ENCODE assay signal across 8 mouse cellular contexts in the genomic region with DNA sequence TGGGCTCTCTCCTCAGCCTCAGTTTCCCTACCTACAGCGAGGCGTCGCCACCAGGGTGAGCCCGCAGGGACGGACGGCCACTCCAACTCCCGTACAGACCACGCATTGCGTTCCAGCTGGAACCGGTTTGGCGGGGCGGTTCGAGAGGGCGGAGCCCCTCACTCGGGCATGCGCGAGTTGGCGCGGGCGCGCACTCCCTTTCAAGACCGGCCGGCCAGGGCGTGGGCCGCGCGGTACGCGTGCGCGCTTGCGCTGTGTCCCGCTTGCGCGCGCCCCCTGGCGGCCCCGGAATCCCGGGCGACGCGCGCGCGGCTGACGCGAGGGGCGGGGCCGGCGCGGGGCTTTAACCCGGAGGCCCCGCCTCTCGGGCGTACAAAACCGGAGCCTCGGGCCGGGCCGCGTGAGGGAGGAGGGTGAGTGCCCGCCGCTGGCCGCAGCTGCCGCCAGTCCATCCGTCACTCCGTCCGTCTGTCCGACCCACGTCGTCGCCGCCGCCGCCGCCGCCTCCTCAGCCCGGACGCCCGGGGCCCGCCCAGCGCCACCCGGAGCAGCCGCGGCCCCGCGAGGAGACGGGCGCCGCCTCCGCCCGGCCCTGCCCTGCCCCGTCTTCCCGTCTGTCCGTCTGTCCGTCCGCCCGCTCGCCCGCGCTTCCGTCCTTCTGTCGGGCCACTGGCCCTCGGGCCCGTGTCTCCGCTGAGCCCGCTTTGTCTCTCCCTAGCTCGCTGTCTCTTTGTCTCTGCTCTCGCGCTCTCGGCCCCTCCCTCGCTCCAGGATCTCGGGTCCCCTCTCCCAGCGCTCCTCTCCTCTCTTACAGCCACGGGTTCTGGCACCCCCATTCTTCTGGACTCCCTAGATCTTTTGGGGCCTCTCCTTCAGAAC. TPM values are rescaled to one million over a fixed set of nuclear protein-coding genes. Genes with fewer than 3 reads are reported as not detected.
DNase-seq lines count a peak whose midpoint lies in the region; ATAC-seq and TF ChIP-seq lines count a peak whose summit lies in the region.

No protein-coding gene starts in this region.

- TF ChIP-seq CTCF in E14TG2a.4 (conservative IDR thresholded peaks at IDR 0.05; ENCODE audit: low read length), result no peak
- TF ChIP-seq CTCF in liver, embryonic 14.5 days (IDR thresholded peaks at IDR 0.05; ENCODE audit: low read depth), result peak; percentile 52

- H3K9ac ChIP-seq in forebrain, embryonic 11.5 days (ENCODE audit: low read length), result peak overlapping the region; percentile 95
- peak overlapping the region; percentile 95 for H3K9ac ChIP-seq in heart, embryonic 16.5 days (ENCODE audit: low read length)
- H3K9ac ChIP-seq in liver, embryonic 14.5 days (replicated peaks), result peak overlapping the region; percentile 92
- peak overlapping the region; percentile 87 for H3K9ac ChIP-seq in stomach, embryonic 15.5 days

- peak; percentile 85 for ATAC-seq in forebrain, embryonic 11.5 days (replicated peaks; ENCODE audit: low FRiP score)
- peak; percentile 86 for ATAC-seq in heart, embryonic 16.5 days (replicated peaks; ENCODE audit: extremely low read depth, insufficient read depth, low FRiP score)
- ATAC-seq in liver, embryonic 14.5 days (ENCODE audit: insufficient read depth), result peak; percentile 94
- ATAC-seq in stomach, embryonic 15.5 days (ENCODE audit: insufficient read depth, low FRiP score, low read depth), result peak; percentile 93

- TF ChIP-seq EP300 in liver, embryonic 14.5 days (IDR thresholded peaks at IDR 0.05; ENCODE audit: low read depth), result no peak

- no peaks in the 10 kb centered on the region for H3K9me3 ChIP-seq in E14TG2a.4 (ENCODE audit: low read length)
- no peaks in the 10 kb centered on the region for H3K9me3 ChIP-seq in forebrain, embryonic 11.5 days (ENCODE audit: control insufficient read depth, low read length)
- H3K9me3 ChIP-seq in heart, embryonic 16.5 days (replicated peaks; ENCODE audit: control insufficient read depth, low read length), result no peaks in the 10 kb centered on the region
- no peaks in the 10 kb centered on the region for H3K9me3 ChIP-seq in liver, embryonic 14.5 days (ENCODE audit: control insufficient read depth, low read length)
- H3K9me3 ChIP-seq in stomach, embryonic 15.5 days, result no peaks in the 10 kb centered on the region

- peak overlapping the region; percentile 82 for H3K4me2 ChIP-seq in forebrain, embryonic 11.5 days (ENCODE audit: low read depth, low read length, severe bottlenecking)
- H3K4me2 ChIP-seq in heart, embryonic 16.5 days (ENCODE audit: low read depth, low read length), result peak overlapping the region; percentile 91
- peak overlapping the region; percentile 84 for H3K4me2 ChIP-seq in liver, embryonic 14.5 days (ENCODE audit: low read depth)
- peak overlapping the region; percentile 87 for H3K4me2 ChIP-seq in stomach, embryonic 15.5 days

- peak; percentile 83 for DNase-seq in c-Kit-positive CD71-positive TER-119-negative erythroid progenitor cells, embryonic 14.5 days (ENCODE audit: low read depth)
- DNase-seq in forebrain, embryonic 11.5 days (ENCODE audit: low spot score), result peak; percentile 98
- peak; percentile 95 to 98 for DNase-seq in kidney, postnatal 25 days
- peak; percentile 87 to 89 (median 89) for DNase-seq in liver, embryonic 14.5 days (ENCODE audit: low read depth in 3 of 3, low spot score in 3 of 3)
- peak; percentile 95 for DNase-seq in neural tube, embryonic 10.5 days (ENCODE audit: extremely low spot score, low spot score)

- under 1% methylated on average over 104 of the region's 114 CpGs for WGBS in forebrain, embryonic 11.5 days
- under 1% methylated on average over 85 of the region's 114 CpGs for WGBS in heart, embryonic 16.5 days
- under 1% methylated on average over 108 of the region's 114 CpGs for WGBS in liver, embryonic 14.5 days (ENCODE audit: insufficient replicate concordance)
- WGBS in stomach, embryonic 15.5 days, result under 1% methylated on average over 103 of the region's 114 CpGs

- peak overlapping the region; percentile 87 for H3K4me3 ChIP-seq in E14TG2a.4 (replicated peaks; ENCODE audit: low read length)
- peak overlapping the region; percentile 93 for H3K4me3 ChIP-seq in forebrain, embryonic 11.5 days (ENCODE audit: low read depth, low read length)
- H3K4me3 ChIP-seq in heart, embryonic 16.5 days (ENCODE audit: low read length), result peak overlapping the region; percentile 93
- H3K4me3 ChIP-seq in liver, embryonic 14.5 days (ENCODE audit: insufficient read depth in 1 of 2, low read depth in 2 of 2, low read length in 2 of 2), result peak overlapping the region; percentile 77 to 82
- peak overlapping the region; percentile 82 for H3K4me3 ChIP-seq in stomach, embryonic 15.5 days (replicated peaks)

- peak overlapping the region; percentile 79 for H3K27ac ChIP-seq in forebrain, embryonic 11.5 days (ENCODE audit: low read depth, low read length)
- H3K27ac ChIP-seq in heart, embryonic 16.5 days (ENCODE audit: low read length), result peak overlapping the region; percentile 86
- H3K27ac ChIP-seq in liver, embryonic 14.5 days, result peak overlapping the region; percentile 56
- H3K27ac ChIP-seq in stomach, embryonic 15.5 days, result peak overlapping the region; percentile 82

- H3K36me3 ChIP-seq in E14TG2a.4 (ENCODE audit: insufficient read depth, low read length), result peaks cover 17% of the 10 kb centered on the region
- no peaks in the 10 kb centered on the region for H3K36me3 ChIP-seq in forebrain, embryonic 11.5 days (ENCODE audit: control insufficient read depth, insufficient read depth, low read length)
- no peaks in the 10 kb centered on the region for H3K36me3 ChIP-seq in heart, embryonic 16.5 days (ENCODE audit: control insufficient read depth, insufficient read depth)
- H3K36me3 ChIP-seq in liver, embryonic 14.5 days (replicated peaks; ENCODE audit: control insufficient read depth, insufficient read depth, low read depth), result no peaks in the 10 kb centered on the region
- no peaks in the 10 kb centered on the region for H3K36me3 ChIP-seq in stomach, embryonic 15.5 days

- H3K27me3 ChIP-seq in E14TG2a.4 (ENCODE audit: insufficient read depth, low read length), result peaks cover 19% of the 10 kb centered on the region
- no peaks in the 10 kb centered on the region for H3K27me3 ChIP-seq in forebrain, embryonic 11.5 days (ENCODE audit: control insufficient read depth, insufficient read depth, low read length)
- H3K27me3 ChIP-seq in heart, embryonic 16.5 days (ENCODE audit: control insufficient read depth, insufficient read depth, low read length), result no peaks in the 10 kb centered on the region
- H3K27me3 ChIP-seq in liver, embryonic 14.5 days (ENCODE audit: control insufficient read depth, insufficient read depth, low read length), result peaks cover 3% of the 10 kb centered on the region
- no peaks in the 10 kb centered on the region for H3K27me3 ChIP-seq in stomach, embryonic 15.5 days (replicated peaks)

- H3K4me1 ChIP-seq in E14TG2a.4 (replicated peaks; ENCODE audit: low read depth, low read length), result peaks cover 82% of the 10 kb centered on the region
- peaks cover 11% of the 10 kb centered on the region; the same call in 1 of the 2 replicates for H3K4me1 ChIP-seq in forebrain, embryonic 11.5 days (replicated peaks; ENCODE audit: control insufficient read depth, insufficient read depth, low read length)
- H3K4me1 ChIP-seq in heart, embryonic 16.5 days (ENCODE audit: control insufficient read depth, insufficient read depth, low read length), result peaks cover 65% of the 10 kb centered on the region
- peaks cover 0 to 23% of the 10 kb centered on the region in 2 experiments for H3K4me1 ChIP-seq in liver, embryonic 14.5 days (replicated peaks; ENCODE audit: control insufficient read depth in 2 of 2, insufficient read depth in 2 of 2, low read length in 1 of 2)
- peaks cover 61% of the 10 kb centered on the region for H3K4me1 ChIP-seq in stomach, embryonic 15.5 days

RNA-seq across cellular contexts. Expression of a gene that starts 54.3 kb away (rescaled TPM):
- polyA plus RNA-seq in forebrain, embryonic 11.5 days (2014; fragmentation: Nextera tagmentation; extraction: Ambion mirVana), result 105 and 121 TPM in 2 replicates
- 1,725 and 1,731 TPM in 2 replicates for polyA plus RNA-seq in heart, embryonic 16.5 days (2015; fragmentation: Nextera tagmentation; extraction: Ambion mirVana)
- 25.2 and 27.2 TPM in 2 replicates for polyA plus RNA-seq in liver, embryonic 14.5 days (2012; rRNA removed)
- polyA plus RNA-seq in liver, embryonic 14.5 days (2014; fragmentation: Nextera tagmentation; extraction: Ambion mirVana), result 44.4 and 51.3 TPM in 2 replicates
- 1,258 and 1,308 TPM in 2 replicates for polyA plus RNA-seq in stomach, embryonic 15.5 days (2015; fragmentation: Nextera tagmentation; extraction: Ambion mirVana)

Comparison
In these comparisons a context has a peak if more than half of its experiments do, and no peak if none do; other contexts are left out.
1. Peak in every context shown above with its lines: DNase-seq, ATAC-seq, H3K4me3 ChIP-seq and H3K27ac ChIP-seq.
2. RNA of a gene that starts 54.3 kb away (polyA plus RNA-seq): 1,725 to 1,731 TPM in heart, embryonic 16.5 days and 1,258 to 1,308 TPM in stomach, embryonic 15.5 days; 105 to 121 TPM in forebrain, embryonic 11.5 days and 25.2 to 51.3 TPM in liver, embryonic 14.5 days; every median in the first group is over 10 times any median in the second.